Mouse (Mus musculus): ENCODE measurements around the gene 4930579F01Rik. TPM values are rescaled to one million over a fixed set of nuclear protein-coding genes. Genes with fewer than 3 reads are reported as not detected.
A peak's percentile ranks its signal among the peaks of the same experiment; 100 is the strongest.

Gene 4930579F01Rik
- polyA plus RNA-seq, 1 experiment: not detected

DNA sequence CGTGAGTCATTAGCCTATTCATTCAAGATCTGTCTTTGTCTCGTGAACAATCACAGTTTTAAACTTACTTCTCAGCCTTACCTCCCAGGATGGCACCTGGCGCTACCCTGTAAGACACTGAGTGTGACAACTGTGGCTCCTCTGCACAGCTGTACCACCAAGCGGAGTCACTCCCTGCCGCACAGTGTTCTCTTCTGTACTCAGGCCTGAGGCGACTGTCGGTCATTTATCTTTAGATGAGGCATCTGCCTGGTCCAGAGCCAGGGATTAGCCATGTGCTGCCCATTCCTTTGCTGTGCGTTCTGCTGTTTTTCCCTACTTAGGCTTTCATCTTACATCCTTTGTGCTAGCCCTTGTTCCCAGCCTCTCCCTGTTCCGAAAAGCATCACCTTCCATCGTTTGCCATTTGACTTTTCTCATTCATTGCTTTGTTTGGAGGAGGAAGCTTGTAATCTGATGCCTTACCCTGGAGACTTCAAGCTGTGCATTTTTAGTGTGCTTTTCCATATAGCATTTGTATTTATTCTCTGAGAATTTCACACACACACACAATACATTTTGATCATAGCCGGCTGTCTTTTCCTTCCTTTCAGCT lies 21.9 kb upstream of the 4930579F01Rik start:
- 18% methylated on average over 11 of the region's 11 CpGs for WGBS
- Histone ChIP-seq H3K4me3 (replicated peaks; ENCODE audit: insufficient read depth, low read depth, low read length) (no peak overlapping the region), H3K27me3 (ENCODE audit: control insufficient read depth, insufficient read depth, low read length) (no peaks in the 10 kb centered on the region), H3K4me1 (ENCODE audit: control insufficient read depth, insufficient read depth, low read length) (no peaks in the 10 kb centered on the region), H3K27ac (ENCODE audit: insufficient read depth, low read length) (no peak overlapping the region)
- TF ChIP-seq CTCF (IDR thresholded peaks at IDR 0.05; ENCODE audit: borderline replicate concordance, insufficient read depth, low read depth, low read length) (no peak), POLR2A (IDR thresholded peaks at IDR 0.05; ENCODE audit: borderline replicate concordance, insufficient read depth, low read length) (no peak)
- no peak for DNase-seq

DNA sequence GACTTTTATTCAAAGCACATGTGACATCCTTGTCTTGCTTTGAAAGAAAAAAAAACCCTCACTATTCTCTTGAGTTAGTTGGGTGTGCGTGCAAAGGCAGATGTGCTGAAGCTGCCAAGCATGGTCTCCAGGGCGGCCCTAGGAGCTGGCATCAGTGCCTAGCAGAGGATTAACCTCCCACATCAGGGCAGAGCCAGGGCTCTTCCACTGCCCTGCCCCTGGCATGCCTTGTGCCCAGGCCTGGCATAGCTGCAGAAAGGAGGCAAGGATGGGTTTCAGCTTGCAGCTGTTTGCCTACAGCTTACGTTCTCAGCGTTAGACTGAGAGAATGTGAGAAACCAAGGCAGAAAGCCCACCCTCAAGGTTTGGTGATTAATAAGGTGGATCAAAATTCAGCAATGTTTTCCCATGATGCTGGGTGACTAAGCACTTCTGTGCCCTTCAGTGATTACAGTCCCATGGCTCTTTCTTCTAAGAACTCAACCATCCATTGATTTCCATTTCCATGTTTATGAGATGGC lies 18.9 kb upstream of the 4930579F01Rik start:
- no peaks in the 10 kb centered on the region for H3K4me1 ChIP-seq (ENCODE audit: control insufficient read depth, insufficient read depth, low read length)
- WGBS: 34% methylated on average over 4 of the region's 4 CpGs
- H3K27me3 ChIP-seq (ENCODE audit: control insufficient read depth, insufficient read depth, low read length): no peaks in the 10 kb centered on the region
- H3K4me3 ChIP-seq (replicated peaks; ENCODE audit: insufficient read depth, low read depth, low read length): no peak overlapping the region
- no peak overlapping the region for H3K27ac ChIP-seq (ENCODE audit: insufficient read depth, low read length)
- DNase-seq: no peak
- TF ChIP-seq POLR2A (IDR thresholded peaks at IDR 0.05; ENCODE audit: borderline replicate concordance, insufficient read depth, low read length) (no peak), CTCF (IDR thresholded peaks at IDR 0.05; ENCODE audit: borderline replicate concordance, insufficient read depth, low read depth, low read length) (no peak)

DNA sequence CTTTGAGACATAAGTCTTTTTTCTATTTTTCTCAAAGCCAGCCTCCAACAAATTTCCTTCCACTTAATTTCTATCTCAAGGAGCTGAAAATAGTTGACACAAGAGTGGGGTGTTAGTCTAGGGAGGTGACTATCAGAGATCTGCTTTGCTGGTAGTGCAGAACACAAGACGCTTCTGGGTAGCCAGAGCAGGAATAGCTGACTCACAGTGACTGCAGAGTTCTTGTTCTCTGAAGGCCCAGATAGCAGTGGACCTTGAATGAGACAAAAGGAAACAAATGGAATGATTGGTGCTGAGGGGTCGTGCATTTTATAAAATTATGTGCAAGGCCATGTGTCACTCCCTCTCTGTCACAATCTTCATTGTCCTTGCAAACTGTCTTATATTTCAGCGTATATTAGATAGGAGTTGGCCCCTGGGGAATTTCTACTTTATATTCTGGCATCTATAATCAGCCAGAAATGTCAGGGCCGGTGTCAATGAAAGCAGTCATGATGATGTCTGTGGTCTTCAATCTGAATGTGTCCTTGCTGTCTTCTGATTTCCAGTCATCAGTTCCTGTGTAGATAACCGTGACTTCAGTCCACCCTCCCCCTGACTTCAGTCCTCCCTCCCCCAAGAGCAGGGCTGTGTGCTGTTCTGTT lies 16.9 kb upstream of the 4930579F01Rik start:
- no peaks in the 10 kb centered on the region for H3K27me3 ChIP-seq (ENCODE audit: control insufficient read depth, insufficient read depth, low read length)
- WGBS: 76% methylated on average over 5 of the region's 5 CpGs
- TF ChIP-seq POLR2A (IDR thresholded peaks at IDR 0.05; ENCODE audit: borderline replicate concordance, insufficient read depth, low read length) (no peak), CTCF (IDR thresholded peaks at IDR 0.05; ENCODE audit: borderline replicate concordance, insufficient read depth, low read depth, low read length) (no peak)
- H3K27ac ChIP-seq (ENCODE audit: insufficient read depth, low read length): no peak overlapping the region
- no peak for DNase-seq
- no peak overlapping the region for H3K4me3 ChIP-seq (replicated peaks; ENCODE audit: insufficient read depth, low read depth, low read length)
- H3K4me1 ChIP-seq (ENCODE audit: control insufficient read depth, insufficient read depth, low read length): no peaks in the 10 kb centered on the region

DNA sequence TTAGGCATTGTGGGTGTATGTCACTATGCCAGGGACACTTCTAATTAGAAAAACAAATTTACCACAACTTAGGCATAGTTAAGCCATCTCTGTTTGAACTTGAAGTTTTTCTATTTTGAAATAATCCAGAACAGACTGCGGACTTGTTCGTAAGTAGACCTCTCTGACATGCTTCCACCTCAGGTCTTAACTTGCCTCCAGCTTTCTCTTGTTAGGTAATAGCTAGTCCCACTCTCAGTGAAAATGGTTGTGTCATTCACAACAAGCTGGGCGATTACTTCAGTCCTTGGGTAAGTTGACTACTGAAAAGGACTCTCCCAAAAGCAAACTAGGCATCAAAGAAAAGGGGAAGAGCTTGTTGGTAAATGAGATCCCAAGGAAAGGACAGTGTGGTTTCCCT lies 15.2 kb upstream of the 4930579F01Rik start:
- 87% methylated on average over 3 of the region's 3 CpGs for WGBS
- Histone ChIP-seq H3K4me3 (replicated peaks; ENCODE audit: insufficient read depth, low read depth, low read length) (no peak overlapping the region), H3K27ac (ENCODE audit: insufficient read depth, low read length) (no peak overlapping the region), H3K27me3 (ENCODE audit: control insufficient read depth, insufficient read depth, low read length) (no peaks in the 10 kb centered on the region), H3K4me1 (ENCODE audit: control insufficient read depth, insufficient read depth, low read length) (no peaks in the 10 kb centered on the region)
- no peak for DNase-seq
- TF ChIP-seq CTCF (IDR thresholded peaks at IDR 0.05; ENCODE audit: borderline replicate concordance, insufficient read depth, low read depth, low read length): no peak
- TF ChIP-seq POLR2A (IDR thresholded peaks at IDR 0.05; ENCODE audit: borderline replicate concordance, insufficient read depth, low read length): no peak

DNA sequence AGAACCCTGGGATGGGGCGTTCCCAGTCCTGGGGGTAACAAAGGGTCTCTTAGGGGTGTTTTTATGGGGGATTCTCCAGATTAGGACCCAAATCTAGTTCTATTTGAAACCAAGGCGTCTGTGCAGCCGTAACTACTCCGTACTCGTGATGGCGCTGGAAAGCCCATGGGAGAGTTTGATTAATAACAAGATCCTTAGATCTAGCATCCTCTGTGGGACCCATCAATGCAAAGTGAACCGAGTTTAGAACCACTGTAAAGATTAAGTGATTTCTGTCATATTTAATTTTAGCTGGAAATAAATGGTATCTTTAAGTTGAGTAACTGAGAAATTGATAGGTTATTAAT lies 5.1 kb upstream of the 4930579F01Rik start:
- DNase-seq: no peak
- WGBS: 70% methylated on average over 7 of the region's 7 CpGs
- Histone ChIP-seq H3K27ac (ENCODE audit: insufficient read depth, low read length) (no peak overlapping the region), H3K27me3 (ENCODE audit: control insufficient read depth, insufficient read depth, low read length) (no peaks in the 10 kb centered on the region), H3K4me3 (replicated peaks; ENCODE audit: insufficient read depth, low read depth, low read length) (no peak overlapping the region), H3K4me1 (ENCODE audit: control insufficient read depth, insufficient read depth, low read length) (no peaks in the 10 kb centered on the region)
- no peak for TF ChIP-seq POLR2A (IDR thresholded peaks at IDR 0.05; ENCODE audit: borderline replicate concordance, insufficient read depth, low read length)
- TF ChIP-seq CTCF (IDR thresholded peaks at IDR 0.05; ENCODE audit: borderline replicate concordance, insufficient read depth, low read depth, low read length): no peak

DNA sequence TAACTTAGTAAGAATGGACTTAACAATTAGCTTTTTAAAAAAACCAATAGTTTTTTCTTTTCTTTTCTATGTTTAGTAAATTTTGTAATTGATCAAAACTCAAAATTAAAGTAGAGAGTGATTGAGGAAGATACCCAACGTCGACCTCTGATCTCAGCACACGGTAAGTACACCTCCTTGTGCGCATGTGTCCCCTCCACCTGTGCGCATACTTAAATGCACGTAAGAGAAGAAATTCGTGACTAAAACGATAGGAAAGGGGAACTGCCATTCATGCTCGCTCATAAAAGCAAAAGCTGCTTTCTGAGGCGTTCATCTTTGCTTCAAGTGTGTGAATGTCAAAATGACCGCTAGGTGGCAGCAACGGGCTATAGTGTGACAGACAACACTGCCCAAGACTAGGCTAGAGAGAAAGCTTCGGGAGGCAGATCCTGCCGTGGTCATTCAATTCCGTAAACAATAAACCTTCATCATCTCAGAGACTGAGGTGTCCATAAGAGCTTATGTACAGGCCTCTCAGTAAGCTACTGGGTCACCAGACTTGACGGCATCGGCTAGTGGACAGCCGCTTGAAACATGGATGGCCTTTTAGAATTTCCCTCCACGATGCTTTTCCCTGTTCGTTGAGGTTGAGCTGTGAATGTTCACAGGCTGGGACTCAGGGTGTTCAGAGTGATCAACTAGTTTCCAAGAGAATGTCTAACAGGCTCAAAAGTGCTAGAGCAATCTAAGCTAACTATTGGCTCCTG lies 4.5 kb upstream of the 4930579F01Rik start:
- peak overlapping the region; percentile 49 for H3K4me3 ChIP-seq (replicated peaks; ENCODE audit: insufficient read depth, low read depth, low read length)
- DNase-seq: peak; percentile 76 to 85
- peak; percentile 81 for TF ChIP-seq CTCF (IDR thresholded peaks at IDR 0.05; ENCODE audit: borderline replicate concordance, insufficient read depth, low read depth, low read length)
- TF ChIP-seq POLR2A (IDR thresholded peaks at IDR 0.05; ENCODE audit: borderline replicate concordance, insufficient read depth, low read length): no peak
- H3K27me3 ChIP-seq (ENCODE audit: control insufficient read depth, insufficient read depth, low read length): no peaks in the 10 kb centered on the region
- no peak overlapping the region for H3K27ac ChIP-seq (ENCODE audit: insufficient read depth, low read length)
- 21% methylated on average over 20 of the region's 20 CpGs for WGBS
- no peaks in the 10 kb centered on the region for H3K4me1 ChIP-seq (ENCODE audit: control insufficient read depth, insufficient read depth, low read length)

DNA sequence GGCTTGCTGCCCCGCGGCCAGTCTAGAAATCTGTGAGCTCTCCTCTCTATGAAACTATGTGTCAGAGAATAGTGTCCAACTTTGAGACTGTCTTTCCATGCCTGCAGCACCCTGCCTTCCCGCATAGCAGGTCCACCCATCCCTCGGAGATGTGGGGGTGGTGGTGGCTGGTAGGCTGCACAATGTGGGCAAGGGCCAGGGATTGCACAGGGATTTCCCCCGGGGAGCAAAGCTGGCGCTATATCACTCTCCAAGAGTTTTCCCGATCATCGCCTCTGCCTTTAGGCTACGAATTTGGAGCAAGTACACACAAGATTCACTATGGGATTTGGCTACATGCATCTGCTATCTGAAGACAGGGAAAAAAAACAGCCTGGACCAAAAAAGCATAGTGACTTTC lies 3.9 kb upstream of the 4930579F01Rik start:
- 30% methylated on average over 9 of the region's 9 CpGs for WGBS
- Histone ChIP-seq H3K27ac (ENCODE audit: insufficient read depth, low read length) (no peak overlapping the region), H3K4me3 (replicated peaks; ENCODE audit: insufficient read depth, low read depth, low read length) (no peak overlapping the region), H3K4me1 (ENCODE audit: control insufficient read depth, insufficient read depth, low read length) (no peaks in the 10 kb centered on the region), H3K27me3 (ENCODE audit: control insufficient read depth, insufficient read depth, low read length) (no peaks in the 10 kb centered on the region)
- DNase-seq: no peak
- TF ChIP-seq POLR2A (IDR thresholded peaks at IDR 0.05; ENCODE audit: borderline replicate concordance, insufficient read depth, low read length) (no peak), CTCF (IDR thresholded peaks at IDR 0.05; ENCODE audit: borderline replicate concordance, insufficient read depth, low read depth, low read length) (no peak)

Measured in cerebellum, adult 2 months (tissue).